Mouse (Mus musculus): Measurements from ENCODE around the gene Bet1l.

Bet1l gene

DNA sequence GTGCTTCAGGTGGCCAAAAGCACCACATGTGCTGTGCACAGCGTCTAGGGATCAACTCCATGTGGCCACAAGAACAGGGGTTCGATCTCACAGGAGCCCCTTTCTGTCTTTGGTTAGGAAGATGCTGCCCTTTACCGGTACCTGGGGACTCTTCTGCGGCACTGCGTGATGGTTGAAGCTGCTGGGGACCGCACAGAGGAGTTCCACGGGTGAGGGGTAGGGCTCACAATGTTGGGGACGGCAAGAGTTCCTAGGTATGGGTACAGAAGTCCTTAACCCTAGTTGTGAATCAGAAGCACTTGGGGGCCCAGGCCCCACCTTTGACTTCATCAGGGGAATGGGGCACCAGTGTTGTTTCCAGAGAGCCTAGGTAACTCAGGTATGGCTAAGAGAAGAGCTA lies 1.4 kb upstream of the Bet1l start:
- no peak for DNase-seq (ENCODE audit: low spot score in 2 of 2)

DNA sequence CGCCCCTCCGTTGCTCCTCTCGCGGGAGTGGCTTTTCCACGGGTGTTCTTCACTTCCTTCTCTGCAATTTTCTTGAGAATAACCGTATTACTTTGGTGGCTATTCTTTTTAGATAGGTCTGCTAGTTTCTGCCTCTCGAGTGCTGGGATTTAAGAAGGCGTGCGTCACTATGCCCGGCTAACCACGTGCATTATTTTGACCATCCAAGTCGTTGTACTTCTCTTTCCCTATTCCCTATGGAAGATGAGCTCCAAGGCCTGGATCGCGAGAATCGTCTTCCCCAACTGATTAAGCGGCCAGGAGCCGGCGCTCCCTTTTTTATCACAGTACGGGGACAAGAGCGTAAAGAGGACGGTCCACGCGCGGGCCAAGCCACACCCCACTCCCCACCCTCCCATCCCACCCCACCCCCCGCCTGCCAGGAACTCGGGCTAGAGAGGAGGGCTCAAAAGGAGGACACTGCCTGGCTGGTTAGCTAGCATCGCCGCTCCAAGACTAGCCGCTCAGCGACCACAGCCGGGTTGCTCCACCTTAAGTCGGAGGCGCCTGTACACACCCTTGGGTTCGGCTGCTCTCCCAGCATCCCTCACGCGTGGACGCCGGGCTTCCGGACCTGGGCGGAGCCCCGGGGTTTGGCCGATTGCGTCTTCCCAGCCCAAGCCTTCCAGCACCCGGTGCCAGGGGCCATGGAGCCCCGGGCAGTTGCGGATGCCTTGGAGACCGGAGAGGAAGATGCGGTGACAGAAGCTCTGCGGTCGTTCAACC lies 410 bp downstream of the Bet1l start, which contains the start of gene Ric8a:
Gene Ric8a, plus strand, starts transcription at position 173 of the 765 bp plus-strand sequence.
- peak; percentile 73 to 77 for DNase-seq (ENCODE audit: low spot score in 2 of 2)

DNA sequence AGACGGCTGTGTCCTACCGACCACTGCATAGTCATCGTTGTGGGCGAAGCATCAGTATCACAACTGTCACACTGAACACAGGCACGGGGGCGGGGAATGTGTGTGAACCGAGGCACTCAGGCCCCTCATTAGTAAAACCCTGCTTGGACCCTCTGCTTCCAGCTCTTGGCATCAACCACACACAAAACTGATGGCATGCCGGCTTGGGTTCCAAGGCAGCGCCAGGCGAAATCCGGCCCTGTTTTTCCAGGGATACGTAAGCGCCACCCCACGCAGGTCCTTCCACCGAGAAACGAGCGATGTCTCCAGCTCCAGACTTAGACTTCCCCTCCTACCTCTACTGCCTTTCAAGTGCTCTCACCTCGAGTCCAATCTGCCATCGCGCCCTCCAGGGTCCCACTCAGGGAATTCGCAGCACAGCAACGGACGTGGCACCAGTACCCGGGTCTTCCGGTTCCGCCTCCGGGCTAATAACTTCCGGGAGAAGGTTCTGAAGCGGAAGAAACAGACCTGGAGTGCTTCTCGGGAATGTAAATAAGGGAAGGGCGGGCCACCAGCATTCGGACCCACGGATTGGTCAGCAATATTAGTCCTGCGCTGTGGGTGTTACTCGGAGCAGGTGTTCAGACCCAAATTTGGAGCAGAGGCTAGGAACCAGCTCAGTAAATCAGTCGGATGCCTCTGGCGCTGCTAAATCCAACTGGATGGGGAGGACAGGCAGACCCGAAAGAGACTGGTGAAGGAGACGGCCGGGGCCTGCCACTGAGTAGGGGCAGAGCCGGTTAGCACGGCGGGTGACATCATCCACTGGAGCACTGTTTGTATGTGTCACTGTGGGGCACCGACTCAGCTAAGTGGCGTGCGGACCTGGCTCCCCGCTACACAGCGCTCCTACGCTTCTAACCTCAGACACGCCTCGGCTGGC lies 1.3 kb downstream of the Bet1l start, which contains the start of gene Gm45785:
Gene Gm45785, minus strand, starts transcription at position 472 of the 925 bp plus-strand sequence.
- DNase-seq (ENCODE audit: low spot score in 2 of 2), result peak; percentile 39 to 50

DNA sequence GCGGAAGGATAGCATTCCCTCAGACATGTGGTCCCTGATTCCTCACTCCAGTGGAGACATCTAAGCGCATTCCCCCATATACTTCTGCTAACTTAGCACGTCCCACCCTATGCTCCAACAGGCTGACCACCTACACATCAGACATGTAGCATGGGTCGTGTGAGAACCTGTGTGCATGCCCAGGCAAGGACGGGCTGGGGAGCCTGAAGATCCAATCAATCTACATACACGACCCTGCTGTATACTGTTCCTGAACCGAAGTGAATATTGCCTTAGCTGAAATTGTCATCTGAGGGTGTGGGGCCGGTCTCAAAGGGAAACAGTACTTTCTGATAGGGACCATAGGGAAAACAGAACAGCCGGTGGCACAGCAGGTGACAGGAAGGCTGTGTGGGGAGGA lies 2.2 kb downstream of the Bet1l start:
- DNase-seq (ENCODE audit: low spot score in 2 of 2), result no peak

DNA sequence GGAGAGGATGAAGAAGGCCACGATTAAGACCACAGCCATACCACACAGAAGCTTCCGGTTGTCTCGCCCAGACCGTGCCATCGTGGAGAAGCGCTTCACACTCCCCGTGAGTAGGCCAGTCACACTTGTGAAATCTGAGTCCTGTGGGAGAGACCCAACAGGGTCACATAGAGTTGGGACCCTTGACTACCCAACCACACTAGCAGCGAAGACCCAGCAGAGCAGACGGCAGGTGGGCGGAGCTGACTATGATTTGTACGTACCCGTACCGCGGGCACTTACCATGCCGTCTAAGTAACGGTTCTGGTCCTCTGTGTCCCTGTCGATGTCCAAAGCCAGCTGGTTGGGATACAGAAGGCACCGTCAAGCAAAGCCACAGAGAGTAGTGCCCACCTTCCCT lies 2.9 kb downstream of the Bet1l start:
- no peak for DNase-seq (ENCODE audit: low spot score in 2 of 2)

DNA sequence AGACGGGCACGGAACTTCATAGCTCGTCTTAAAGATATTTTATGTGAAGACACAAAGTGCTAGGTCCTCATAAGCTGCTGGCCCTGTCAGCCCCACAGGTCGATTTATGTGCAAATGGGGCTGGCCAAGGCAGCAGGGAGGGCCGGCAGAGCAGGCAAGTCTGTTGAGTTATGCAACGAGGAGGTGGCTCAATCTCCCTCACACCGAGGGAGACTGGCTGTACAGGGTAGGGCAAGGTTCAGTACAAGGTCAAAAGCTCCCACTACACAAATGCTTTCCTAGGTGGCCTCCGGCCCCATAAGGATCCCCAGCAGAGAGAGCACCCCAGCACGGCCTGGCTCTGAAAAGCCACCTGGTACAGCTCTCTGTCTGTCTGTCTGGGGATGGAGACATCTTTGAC lies 4.0 kb downstream of the Bet1l start:
- no peak for DNase-seq (ENCODE audit: low spot score in 2 of 2)

DNA sequence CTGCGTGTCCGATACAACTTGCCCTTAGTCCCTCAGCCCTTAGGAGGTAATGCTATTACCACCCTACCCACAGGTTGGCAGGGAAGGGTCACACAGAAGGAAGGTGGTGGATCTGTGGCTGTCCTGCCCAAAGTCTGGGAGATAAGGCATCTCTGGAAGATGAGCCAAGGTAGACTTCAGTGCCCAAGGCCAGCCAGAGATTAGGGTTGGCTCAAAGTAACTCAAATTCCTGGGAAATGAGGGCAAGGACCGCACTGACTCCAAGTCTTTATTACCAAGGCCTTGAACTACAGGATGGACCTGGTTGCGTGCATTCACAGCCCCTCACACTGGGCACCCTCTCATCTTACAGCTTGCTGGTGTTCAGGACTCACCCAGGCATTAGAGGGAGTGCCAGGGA lies 5.5 kb downstream of the Bet1l start:
- no peak for DNase-seq (ENCODE audit: low spot score in 2 of 2)

DNA sequence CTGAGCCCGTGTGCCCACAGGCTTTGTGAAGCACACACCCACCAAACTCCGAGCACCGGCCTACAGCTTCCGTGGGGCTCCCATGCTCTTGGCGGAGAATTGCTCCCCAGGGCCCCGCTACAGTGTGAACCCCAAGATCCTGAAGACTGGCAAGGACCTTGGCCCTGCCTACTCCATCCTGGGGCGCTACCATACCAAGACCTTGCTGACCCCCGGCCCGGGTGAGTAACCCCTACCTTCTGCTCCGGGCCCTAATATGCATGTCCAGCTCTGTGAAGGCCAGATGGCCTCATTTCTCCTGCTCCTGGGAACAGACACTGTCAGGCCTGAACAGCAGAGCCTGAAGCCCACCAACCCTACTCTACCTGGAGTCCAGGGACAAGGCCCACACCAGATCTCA lies 8.8 kb downstream of the Bet1l start:
- no peak for DNase-seq (ENCODE audit: low spot score in 2 of 2)

DNA sequence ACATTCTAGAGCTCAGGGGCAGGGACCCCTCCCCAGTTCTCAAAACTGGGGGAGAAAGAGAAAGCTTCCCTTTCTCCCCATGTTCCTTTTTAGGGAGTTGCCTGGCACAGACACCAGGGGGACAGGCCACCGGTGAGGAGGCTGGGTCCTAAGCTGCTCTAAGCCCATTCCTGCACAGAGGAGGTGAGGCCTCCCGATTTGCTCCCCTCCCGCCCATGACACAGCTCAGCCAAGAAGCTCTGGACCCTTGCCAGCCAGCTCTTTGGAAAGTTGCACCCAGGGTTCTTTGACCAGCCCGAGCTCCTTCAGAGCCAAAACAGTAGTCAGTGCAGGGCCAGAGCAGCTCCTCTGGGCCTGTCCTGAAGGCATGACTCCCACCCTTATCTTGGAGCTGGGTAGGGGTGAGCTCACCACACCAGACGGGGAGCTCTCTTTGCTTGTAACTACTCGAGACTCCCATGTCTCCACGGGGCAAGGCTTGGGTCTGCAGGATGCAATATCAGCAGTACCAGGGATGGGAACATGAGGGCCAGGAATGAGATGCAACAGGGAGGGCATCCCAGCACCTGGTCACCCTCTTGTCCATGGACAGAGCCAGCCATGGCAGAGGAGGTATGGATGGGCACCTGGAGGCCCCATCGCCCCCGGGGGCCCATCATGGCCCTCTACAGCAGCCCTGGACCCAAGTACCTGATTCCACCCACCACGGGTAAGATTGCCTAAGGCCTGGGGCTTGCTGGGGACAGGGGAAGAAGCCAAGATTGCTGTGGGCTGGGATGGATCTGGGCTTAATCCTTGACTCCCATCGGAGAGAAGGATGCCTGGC lies 9.4 kb downstream of the Bet1l start, which contains the start of gene Odf3:
Gene Odf3, plus strand, starts transcription at position 51 of the 826 bp plus-strand sequence.
- DNase-seq (ENCODE audit: low spot score in 2 of 2), result no peak

DNA sequence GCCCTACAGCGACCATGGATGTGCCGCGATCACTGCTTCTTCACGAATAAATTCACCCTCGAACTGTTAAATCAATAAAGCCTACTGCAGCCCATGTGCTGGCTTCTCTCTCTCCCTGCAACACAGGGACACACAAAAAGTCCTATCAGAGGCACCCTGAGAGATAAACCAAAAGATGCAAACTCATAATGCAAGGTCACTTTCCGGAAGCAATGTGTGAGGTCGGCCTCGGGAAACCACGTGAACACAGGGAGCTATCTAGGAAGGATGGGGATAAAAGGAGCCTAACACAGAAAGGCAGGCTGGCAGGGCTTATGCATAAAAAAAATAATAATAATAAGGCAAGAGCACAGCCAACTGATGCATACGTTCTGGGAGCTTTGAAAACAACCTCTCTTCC lies 10.7 kb downstream of the Bet1l start:
- DNase-seq (ENCODE audit: low spot score in 2 of 2), result no peak

DNA sequence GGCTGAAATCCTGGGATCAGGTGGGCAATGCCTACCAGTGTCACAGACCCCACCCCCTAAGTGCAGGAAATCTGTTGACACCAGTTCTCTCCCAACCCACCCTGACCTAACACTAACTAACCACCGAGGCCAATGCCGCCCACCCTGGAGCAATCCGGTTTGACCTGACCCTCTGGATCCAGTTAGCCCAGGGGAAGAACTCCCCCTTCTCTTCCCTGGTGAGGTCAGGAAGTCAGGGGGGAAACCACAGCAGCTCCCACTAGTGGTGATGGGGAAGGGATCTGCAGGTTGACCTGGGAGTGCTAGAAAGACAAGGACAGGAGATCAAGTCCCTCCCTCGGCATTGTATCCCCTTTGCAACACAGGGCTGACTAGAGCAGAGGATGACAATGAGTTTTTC lies 11.7 kb downstream of the Bet1l start:
- no peak for DNase-seq (ENCODE audit: low spot score in 2 of 2)

DNA sequence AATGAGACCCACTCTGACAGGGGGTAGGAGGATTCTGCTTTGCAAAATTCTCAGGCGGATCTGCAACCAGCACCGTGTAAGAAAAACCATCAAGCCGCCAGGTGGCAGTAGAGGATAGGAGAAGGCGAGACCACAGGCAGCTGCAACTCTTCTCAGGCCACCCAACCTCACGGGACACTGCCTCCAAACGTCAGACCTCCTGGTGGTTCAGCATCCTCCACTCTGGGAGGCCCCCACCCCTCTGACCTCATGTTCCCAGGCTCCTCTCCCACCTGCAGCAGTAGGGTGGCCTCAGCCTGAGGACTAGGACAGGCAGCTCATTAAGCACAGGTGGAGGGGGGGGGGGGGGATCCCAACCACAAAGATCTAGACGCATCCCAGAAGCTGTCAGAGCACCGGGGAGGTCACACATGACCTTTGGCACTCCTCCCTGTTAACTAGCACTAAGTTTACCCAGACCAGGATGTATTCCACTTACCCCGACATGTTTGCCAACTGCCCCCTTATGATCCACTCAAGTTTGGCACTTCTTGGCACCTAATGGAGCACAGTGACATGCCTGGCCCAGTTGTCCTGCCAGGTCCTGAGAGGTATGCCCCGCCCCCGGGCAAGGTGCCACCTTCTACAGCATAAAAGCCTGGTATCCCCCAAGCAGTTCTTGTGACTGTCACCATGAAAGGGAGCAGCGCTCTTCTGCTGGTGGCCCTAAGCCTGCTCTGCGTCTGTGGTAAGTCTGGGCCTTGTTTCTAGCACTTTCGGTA lies 12.3 kb downstream of the Bet1l start, which contains the start of gene Scgb1c1:
Gene Scgb1c1, plus strand, starts transcription at position 643 of the 761 bp plus-strand sequence.
- peak; percentile 76 to 96 for DNase-seq (ENCODE audit: low spot score in 2 of 2)

DNA sequence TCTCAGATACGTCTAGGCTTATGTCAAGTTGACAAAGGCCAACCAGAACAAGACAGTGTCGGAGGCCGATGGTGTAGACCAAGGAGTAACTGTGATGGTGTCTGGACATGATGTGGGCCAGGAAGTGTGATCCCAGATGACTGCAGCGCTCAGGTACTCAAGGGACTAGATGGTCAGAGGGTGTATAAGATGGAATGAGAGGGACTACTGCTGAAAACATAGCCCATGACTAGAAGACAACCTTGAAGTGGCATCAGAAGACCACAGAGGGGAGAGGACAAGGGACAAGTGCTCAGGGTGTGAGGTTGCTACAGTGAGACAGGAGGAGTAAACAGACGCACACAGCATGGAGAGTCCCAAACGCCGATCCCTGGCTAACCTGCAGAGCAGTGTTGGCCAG lies 13.6 kb downstream of the Bet1l start:
- DNase-seq (ENCODE audit: low spot score in 2 of 2), result no peak

DNA sequence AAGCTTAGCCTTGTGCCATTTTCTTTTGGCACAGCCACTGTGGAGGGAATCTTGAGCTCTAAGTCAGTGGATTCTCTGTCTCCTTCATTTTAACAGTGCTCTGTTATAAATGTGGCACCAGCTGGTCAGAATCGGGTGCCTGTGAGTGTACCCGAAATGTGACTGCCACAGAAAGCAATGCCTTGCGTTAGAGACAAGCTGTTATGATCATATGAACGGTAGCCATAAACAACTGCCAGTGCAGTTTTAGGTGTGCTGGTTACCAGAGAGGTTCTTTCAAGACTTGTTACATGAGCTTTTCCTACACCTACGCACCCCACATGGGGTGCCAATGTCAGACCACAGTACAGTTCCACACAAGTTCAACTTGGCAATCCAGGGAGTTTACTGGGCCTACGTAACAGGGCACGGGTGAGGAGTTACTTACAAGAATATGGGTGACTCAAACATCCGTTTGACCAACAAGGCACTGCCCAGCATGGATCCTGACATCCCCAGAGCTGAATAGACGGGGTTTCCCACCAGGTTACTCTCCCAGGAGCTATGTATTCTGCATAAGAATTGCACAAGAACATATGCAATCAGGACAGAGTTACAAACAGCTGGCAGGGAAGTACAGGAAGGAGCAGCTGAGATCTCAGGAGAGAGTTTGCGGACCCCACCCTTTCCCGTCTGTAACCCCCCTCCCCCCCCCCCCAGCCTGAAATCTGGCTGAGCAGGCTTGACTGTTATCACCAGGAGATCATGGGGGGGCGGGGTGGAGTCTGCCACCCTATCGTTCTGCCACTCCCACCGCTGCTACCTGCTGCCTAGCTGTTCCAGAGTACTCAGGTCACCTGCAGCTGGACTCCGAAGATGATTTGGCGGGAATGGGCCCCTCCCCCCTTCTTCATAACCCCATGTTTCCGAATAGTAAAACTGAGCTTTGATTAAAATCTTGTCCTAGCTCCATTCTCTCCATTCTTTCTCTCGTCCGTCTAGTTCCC lies 16.3 kb downstream of the Bet1l start:
- DNase-seq (ENCODE audit: low spot score in 2 of 2), result no peak

DNA sequence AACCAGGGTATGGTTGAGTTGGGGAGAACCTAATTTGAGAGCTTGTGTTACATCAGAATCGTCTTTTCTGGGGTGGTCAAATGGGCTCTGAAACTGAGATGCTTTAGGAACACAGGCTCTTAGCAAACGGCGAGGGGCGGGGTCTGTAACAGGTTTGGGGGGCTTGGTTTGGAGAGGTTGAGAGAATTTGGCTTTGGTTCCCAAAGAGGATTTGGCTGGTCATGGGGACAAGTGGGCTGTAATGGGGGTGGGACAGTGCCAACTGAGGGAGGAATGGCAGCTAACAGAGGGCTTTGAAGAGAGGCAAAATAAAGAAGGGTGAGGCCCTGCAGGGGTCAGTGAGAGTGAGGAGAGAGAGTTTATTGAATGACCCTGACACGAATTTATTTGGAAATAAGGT lies 17.8 kb downstream of the Bet1l start:
- no peak for DNase-seq (ENCODE audit: low spot score in 2 of 2)

DNA sequence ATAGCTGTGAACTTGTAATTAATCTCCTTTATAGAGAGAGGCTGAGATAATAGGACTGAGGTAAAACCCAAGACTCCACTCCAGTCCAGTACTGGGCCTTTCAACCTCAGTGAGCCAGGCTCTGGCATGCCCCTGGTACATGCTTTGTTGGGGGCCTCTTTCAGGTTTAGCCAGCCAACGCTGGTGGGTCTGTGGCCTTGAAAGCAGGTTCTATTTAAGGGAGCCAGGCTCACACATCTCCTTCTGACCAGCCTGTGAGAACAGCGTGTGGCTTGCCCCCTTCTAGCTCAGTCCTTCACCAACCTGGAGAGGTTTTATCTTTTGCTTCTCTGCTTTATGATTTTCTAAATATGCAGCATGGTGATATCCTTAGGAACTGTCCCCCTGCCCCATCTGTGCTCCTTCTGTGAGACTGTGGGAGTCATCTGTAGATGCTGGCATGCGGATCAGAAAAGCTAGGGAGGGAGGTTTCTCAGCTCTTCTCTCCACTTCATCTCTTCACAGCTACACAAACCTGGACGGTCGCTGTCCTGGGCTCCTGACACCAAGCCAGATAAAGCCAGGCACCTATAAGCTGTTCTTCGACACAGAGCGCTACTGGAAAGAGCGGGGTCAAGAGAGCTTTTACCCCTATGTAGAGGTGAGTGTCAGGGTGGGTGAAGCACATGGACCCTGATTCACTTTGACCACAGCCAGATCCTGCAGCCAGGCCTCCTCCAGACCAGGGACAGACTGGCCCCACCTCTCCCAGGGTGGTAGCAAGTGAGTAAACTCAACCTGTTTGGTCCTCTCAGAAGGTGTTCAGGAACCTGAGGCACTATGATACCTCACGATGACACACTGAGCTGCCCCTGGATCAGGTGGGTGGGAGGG lies 20.9 kb downstream of the Bet1l start:
- DNase-seq (ENCODE audit: low spot score in 2 of 2), result no peak

DNA sequence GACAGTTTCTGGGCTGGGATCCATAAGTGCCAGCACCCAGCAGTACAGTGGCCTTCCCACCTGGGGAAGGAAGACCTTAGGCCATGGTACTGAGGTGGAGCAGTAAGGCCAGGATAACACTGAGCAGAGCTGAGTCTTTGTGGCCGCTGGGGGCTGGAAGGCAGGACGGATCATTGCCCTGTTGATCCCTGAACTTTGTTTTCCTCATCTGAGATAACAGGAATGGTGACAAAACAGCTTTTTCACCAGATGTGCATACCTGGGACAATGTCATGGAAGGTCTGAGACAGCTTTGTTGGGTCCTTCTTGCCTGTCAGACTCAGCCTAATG lies 21.7 kb downstream of the Bet1l start:
- no peak for DNase-seq (ENCODE audit: low spot score in 2 of 2)

DNA sequence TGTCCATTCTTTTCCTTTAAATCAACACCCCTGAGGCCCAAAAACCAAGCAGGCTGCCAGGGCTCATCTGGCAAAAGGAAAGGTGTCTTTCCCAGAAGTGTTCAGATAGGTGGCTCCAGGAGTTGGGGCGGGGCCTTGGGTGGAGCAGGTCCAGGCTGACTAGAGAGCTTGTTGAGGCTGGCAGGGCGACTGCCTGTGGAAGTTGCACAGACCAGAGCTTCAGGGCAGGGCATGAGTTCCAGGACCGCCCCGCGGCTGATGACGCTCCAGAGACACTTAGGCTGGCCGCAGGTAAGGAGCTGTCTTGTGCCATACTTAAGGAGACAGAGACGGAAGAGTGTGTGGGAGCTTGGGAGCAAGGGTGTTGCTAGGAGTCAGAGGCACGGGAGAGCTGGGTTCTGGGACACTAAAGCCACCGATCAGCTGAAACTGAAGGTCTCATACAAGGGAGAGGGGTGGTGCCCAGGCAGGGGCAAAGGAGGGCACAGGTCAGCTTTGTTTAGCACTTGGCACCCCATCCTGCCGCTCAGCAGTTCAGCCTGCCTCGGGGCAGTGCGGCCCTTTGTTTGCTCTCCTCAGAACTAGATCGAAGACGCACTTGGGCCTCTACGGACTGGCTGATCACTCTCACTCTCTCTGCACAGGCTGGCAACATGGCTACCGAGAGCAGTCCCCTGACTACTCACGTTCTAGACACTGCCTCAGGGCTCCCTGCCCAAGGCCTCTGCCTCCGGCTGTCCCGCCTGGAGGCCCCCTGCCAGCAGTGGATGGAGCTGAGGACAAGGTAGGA lies 22.2 kb downstream of the Bet1l start, which contains the start of gene Urah:
Gene Urah, plus strand, starts transcription at position 51 of the 790 bp plus-strand sequence.
- DNase-seq (ENCODE audit: low spot score in 2 of 2), result no peak

Data from thymus, postnatal 10 days (tissue).